Mouse (Mus musculus) c-Kit-positive CD71-negative TER-119-negative erythroid progenitor cells, embryonic 14.5 days (primary cell): ENCODE measurements at regions not wholly inside any gene's neighbourhood (a gene's known extent, or its start where the extent isn't known, plus 50 kb on each side); places are given as distances from the start of the nearest gene placed in this dataset.
"Not testable (repeated sequence)": the region's sequence is repeated elsewhere in the genome, so short reads cannot be mapped to it uniquely, and the experiment has no call there.

ENCODE experiments used
- DNase-seq: peaks from one replicate; pipeline ENCODE4 v3.0.0-alpha.2; 2013; ENCODE audit warnings: low read depth

DNA sequence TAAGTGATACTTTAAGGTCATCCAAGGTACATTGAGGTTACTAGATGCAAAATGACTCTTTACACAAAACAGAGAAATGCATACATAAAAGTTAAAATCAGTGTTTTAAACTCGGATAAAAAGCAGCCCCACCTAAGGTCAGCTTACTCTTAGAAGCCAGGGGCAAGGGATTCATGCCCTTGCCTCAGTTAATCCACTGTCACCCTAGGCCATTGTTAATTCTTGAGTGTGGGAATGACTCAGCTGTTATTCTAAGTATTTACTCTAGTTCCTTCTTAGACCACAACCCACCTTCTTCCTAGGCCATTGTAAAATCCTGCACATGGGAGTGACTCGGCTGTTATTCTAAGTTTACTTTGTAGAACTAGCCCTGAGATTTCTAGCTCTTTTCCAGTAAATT, 64.1 kb upstream of the Ces1h start:
- not testable (repeated sequence) for DNase-seq

DNA sequence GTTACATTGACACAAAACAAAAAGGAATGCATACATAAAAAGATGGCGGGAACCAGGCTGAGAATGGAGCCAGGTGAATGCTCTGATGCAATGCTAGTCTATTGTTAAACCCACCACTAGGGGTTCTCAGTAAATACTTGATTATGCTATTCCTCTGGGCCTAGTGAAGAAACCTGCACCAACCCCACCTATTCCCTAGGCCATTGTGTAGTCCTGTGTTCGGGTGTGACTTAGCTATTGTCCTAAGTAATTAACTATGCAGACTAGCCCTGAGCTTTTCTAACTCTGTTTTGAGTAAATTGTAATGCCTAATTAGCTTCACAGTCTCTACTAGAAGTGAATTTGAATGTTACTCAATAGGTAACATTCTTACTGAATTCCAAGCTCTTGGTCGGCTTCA, 62.4 kb upstream of the Ces1h start:
- no peak for DNase-seq

DNA sequence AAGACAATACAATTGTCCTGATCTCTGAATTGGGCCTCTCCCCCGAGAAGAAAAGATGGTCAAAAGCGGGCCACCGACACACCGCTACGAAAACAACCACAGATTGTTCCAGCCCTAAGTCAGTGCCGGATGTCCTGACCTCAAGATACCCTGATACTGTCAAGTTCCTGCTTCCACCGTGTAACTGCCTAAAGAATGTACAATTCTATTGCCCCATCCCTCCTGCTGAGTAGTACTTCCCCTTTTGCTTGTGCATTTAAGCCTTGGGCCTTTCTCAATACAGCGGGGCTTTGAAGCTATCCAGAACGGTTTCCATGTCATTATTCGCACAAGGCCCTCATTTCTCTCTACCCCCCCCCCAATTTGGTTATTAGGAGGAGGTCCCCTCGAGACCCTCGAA, 57.1 kb upstream of the Ces1h start:
- not testable (repeated sequence) for DNase-seq

DNA sequence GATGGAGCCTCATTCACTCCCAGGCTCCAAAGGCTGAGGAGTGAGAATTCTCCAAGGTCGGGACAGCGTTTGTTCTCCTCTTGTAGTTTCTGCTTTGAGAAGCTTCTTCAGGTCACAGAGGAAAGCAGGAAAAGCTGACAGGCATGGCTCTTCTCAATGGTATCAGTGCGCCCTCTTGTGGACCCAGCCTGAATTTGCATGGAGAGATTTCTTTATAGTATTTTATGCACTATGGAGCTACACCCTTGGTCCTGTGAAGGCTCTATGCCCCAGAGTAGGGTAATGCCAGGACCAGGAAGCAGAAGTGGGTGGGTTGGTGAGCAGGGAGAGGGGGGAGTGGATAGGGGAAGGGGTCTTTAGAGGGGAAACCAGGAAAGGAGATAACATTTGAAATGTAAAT, 51.1 kb upstream of the Ces1h start:
- DNase-seq, result peak; percentile 26
